Mouse (Mus musculus) stomach, postnatal 0 days (tissue): ENCODE measurements at regions not wholly inside any gene's neighbourhood (a gene's known extent, or its start where the extent isn't known, plus 50 kb on each side); places are given as distances from the start of the nearest gene placed in this dataset.

Experiments
- CTCF ChIP-seq: IDR thresholded peaks from 2 replicates; pipeline ENCODE4 v1.5.1; 2016; ENCODE audit warnings: antibody characterized with exemption, low read depth, mild to moderate bottlenecking, moderate library complexity
- EP300 ChIP-seq: optimal IDR thresholded peaks from 2 replicates; pipeline ENCODE3; 2016; ENCODE audit warnings: antibody characterized with exemption

DNA sequence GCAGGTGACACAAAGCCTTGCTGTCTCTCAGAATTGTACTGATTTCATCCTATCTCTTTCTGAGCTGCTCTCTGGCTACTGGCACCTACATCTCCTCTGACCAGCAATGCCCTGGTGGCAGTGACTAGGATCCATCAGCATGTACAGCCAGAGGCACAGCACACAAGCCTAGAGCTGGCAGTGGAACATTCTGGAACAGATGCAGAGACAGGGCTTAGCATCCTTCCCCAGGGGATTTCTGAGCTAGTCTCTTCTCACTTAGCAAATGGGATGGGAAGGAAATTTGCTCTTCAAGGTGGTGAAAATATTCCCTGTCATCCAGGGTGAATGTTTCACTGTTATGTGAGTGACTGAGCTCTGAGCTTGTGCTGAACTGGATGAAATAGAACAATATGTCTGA lies 93.5 kb downstream of the Chst1 start:
- TF ChIP-seq CTCF (no peak), EP300 (no peak)
